Mouse (Mus musculus): ENCODE measurements at regions not wholly inside any gene's neighbourhood (a gene's known extent, or its start where the extent isn't known, plus 50 kb on each side); places are given as distances from the start of the nearest gene placed in this dataset.
"Not testable (repeated sequence)": the region's sequence is repeated elsewhere in the genome, so short reads cannot be mapped to it uniquely, and the experiment has no call there.

DNA sequence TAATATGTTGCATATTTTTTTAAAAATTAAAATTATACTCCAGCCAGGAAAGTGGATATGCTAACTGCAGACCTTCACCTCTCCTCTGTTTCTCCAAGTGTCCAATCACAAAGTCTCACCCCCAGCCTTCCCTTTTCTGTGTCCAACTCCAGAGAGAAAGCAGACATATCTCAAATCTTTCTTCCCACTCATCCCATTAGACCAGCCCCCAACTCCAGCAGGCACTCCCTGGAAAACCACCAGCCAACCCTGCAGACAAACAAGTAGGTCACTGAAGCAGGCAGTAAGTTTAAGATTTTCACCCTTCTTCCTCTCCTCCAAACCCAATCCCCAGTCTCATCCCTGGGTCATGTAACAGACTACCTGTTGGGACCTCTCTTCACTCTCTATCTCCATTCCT, 94.2 kb upstream of the Ptgfr start:
- DNase-seq (ENCODE audit: low spot score in 2 of 2) = no peak

DNA sequence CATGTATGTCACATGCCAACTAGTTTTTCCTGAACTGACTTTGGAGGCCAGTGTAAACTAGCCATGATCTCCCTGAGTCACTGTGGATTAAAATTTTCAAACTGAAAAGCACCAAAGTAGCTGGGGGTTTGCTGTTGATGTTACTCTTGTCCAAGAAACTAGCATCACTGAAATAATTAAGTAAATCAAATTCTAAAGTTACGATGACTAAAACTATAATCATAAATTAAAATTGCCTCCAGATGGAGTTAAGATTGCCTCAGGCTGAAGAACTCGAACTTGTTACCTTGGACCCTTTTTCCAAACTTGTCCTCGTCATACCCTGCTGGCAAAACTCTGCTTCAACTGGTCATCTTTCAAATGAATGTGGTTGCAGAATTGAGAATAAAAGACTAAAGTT, 93.7 kb upstream of the Ptgfr start:
- DNase-seq (ENCODE audit: low spot score in 2 of 2) = no peak

DNA sequence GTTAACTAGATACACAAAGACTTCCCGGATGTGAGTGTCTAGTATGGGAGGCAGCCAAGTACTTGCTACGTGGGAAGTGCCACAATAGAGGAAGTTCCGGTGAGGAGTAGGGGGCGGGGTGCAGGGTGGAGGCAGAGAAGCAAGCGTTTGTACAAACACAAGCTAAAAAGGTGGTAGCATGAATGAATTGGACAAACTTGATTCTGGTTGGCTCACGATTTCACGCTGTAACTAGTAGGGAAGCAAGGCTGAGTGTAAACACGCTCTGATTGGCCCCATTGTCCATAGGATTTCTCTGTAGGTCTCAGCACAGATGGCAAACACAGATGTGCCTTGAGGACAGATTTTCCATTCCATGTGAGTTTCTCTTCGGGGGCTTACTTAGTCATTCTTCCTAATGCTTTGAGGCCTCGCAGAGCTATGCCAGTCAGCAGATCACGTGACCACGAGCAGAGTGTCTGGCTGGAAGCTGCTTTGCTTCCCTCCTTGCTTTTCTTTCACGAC, 76.6 kb upstream of the Ptgfr start:
- no peak for DNase-seq (ENCODE audit: low spot score in 2 of 2)

DNA sequence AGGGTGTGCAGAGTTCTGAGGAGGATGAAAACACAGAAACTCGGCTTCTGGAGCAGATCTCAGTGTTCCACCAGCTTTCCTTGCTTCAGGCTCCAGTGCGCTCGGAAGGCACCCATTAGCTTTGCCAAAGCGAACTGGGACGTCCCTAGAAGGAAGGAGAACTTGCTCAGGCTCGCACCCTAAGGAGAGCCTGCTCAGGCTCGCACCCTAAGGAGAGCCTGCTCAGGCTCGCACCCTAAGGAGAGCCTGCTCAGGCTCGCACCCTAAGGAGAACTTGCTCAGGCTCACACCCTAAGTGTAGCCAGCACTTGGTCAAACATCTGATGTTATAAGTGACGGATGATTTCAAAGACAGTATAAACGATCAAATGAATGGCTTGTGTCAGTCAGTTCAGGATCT, 74.9 kb upstream of the Ptgfr start:
- not testable (repeated sequence) for DNase-seq (ENCODE audit: low spot score in 2 of 2)

DNA sequence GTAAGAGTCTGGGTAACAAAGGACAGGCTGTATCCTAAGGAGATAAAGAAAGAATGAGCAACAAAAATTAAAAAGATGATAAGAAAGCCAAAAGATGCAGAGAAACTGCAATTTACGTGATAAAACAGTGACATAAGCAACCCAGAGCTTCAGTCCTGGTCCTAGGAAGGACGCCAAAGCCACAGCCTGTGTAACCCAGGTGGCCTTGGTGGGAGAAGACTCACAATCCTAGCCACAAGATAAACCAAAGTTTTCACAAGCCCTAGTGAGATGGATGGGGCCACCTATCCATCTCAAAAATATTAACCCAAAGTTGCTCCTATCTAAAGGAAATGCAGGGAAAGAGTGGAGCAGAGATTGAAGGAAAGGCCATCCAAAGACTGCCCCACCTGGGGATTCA, 73.4 kb upstream of the Ptgfr start:
- DNase-seq (ENCODE audit: low spot score in 2 of 2) = no peak

DNA sequence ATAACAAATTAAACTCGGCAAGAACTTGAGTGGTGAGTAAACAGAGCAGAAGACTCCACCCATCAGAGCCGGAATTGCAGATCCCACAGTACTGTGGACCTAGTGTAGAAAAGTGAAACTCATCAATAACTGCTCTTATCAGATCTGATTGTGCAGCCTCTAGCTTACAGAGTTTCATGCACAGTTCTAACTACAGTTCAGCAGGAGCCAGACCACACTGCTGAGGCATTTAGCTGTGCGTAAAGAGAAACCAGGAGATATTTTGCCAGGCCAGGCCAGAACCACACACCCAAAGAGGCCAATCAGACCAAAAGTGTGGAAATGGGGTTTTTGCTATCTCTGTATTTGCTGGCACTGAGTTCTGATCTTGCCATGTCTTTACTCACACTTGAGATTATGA, 71.9 kb upstream of the Ptgfr start:
- no peak for DNase-seq (ENCODE audit: low spot score in 2 of 2)

DNA sequence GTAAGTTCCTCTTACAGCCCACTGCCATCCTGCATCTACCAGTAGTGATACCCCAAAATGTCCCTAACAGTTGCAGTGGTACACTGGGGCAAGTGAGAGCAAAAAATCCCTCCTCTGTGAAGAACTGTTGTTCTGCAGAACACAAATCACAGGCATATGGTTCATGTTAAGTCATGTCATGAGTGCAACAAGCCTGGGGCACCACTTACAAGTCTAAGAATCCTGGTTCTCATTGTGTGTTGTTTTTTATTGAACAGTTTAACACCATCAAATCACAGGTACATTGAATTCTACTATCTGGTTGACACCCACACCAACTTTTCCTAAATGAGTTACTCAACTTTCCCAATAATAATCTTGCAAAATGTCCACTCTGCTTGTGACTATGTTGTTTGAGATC, 71.5 kb upstream of the Ptgfr start:
- DNase-seq (ENCODE audit: low spot score in 2 of 2) = no peak

DNA sequence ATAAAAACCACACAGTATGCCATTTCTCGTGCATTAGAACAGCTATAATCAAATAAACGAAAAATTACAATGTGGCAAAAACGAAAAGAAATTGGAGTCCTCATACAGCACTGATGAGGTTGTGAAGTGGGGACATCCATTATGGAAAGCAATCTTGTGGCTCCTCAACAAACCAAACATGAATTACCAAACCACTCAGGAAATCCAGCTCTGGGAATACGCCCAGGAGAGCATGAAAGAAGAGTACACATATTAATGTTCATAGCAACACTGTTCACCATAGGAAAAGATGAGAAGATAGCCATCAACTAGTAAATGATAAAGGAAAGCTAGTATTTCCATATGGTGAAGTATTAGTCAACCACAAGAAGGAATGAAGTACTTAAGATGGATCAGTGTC, 68.3 kb upstream of the Ptgfr start:
- no peak for DNase-seq (ENCODE audit: low spot score in 2 of 2)

DNA sequence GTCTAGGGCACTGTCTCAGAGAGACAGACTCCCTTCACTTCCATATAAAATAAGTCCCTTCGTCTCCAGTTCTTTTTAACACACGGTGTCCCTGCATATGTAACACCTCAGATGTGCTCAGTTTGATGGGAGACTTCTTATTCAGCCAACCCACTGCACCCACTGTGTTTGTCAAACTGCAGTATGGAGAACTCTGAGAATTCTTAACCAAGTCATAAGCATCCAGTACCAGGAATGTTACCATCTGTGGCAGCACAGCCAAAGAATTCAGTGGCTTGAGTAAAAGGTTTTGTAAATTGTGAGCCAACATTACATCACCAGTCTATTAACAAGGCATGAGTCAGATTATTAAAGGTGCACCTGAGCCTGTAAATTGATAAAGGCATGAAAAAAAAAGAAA, 65.7 kb upstream of the Ptgfr start:
- DNase-seq (ENCODE audit: low spot score in 2 of 2) = peak in 1 of 2 experiments; percentile 9

DNA sequence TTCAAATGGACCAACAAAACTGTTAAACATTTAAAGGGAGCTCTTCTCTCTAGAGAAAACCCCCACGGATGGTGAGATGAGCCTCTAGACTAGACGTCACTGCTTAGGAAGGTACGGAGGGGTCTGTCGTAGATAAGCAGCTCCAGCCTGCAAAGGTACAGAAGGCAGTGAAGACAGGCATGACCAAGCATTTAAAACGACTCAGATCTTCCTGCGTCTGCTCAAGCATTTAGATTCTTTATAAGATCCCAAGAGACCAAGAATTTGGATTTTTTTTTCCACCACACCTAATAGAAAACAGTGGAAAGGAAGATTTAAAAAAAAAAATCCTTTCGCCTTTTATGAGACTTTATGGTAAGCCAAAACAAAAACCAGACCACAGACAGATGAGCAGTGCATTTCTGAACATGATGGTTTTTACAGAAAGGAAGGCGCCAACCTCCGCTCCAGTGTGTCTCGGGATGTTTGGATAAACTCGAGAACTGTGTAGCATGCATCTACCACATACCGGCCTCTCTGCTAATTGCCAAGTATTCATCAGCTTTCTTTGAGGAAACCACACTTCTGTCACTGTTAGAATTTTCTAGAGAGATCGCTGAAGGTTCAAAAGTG, 64.9 kb upstream of the Ptgfr start:
- DNase-seq (ENCODE audit: low spot score in 2 of 2) = no peak

DNA sequence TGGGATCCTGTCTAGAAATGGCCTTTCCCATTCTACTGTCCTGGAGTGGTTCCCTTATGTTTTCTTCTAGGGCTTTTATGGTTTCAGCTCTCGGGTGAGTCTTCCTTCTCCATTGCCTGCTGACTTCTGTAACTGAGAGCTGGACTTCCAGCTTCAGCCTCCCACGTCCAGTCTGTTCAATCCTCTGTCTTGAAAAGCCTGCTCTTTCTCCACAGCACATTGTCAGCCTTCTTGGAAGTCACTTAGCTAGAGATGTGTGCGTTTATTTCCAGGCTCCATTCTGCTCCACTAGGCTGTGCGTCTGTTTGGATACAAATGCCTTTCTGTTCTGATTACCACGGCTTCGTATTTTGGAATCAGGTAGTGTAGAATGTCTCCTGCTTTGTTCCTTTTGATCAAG, 62.2 kb upstream of the Ptgfr start:
- peak in 1 of 2 experiments; percentile 23 for DNase-seq (ENCODE audit: low spot score in 2 of 2)

DNA sequence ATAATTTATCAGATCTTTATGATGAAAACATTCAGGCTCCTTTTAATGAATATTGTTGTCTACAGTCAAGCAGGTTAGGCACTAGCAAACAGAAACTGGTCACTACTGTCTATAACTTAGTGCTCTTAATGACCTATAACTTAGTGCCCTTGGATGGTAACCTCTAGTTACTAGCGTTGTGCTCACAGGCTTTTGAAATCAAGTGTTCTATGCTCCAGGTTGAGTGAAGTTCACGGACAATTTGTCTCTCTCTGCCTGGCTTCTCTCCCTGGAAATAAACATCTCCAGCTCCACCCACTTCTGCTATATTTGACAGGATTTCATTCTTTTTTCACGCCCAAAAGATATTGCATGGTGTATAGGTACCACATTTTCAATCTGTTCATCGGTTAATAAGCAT, 61.7 kb upstream of the Ptgfr start:
- DNase-seq (ENCODE audit: low spot score in 2 of 2) = no peak

DNA sequence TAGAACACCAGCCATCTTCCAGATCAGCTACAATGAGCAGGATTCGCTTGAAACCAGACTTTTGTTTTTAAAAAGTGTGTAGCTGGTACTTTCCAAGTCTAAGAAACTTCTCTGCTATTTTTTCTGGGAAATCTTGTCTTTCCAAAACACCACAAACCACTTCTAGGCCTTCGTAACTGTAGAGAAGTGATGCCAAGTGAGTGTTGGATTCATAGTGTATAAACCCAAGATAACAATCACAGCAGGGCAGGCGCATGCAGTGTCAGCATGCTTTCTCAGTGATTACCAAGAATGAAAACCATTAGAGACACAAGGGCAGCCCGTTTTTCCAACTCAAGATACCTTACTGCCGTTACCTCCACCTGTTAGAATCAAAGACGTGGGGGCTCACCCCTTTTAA, 58.9 kb upstream of the Ptgfr start:
- no peak for DNase-seq (ENCODE audit: low spot score in 2 of 2)

DNA sequence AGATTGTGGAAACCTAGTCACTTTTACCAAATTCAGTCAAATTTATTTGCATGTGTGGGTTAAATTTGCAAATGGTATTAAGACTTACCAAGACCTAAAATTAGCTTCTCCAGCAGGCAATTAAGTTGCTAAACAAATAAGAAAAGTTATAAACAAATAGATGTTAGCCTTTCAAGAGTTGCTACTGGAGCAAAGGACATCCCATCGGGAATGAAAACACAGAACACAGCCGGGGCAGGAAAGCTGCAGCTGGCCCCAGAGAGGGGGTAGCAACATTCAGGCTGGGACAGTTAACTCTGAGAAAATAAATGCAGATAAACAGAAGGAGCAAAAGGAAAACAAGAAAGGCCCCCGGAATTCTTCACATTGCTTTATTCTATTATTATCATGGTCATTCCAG, 57.3 kb upstream of the Ptgfr start:
- peak in 1 of 2 experiments; percentile 14 for DNase-seq (ENCODE audit: low spot score in 2 of 2)

DNA sequence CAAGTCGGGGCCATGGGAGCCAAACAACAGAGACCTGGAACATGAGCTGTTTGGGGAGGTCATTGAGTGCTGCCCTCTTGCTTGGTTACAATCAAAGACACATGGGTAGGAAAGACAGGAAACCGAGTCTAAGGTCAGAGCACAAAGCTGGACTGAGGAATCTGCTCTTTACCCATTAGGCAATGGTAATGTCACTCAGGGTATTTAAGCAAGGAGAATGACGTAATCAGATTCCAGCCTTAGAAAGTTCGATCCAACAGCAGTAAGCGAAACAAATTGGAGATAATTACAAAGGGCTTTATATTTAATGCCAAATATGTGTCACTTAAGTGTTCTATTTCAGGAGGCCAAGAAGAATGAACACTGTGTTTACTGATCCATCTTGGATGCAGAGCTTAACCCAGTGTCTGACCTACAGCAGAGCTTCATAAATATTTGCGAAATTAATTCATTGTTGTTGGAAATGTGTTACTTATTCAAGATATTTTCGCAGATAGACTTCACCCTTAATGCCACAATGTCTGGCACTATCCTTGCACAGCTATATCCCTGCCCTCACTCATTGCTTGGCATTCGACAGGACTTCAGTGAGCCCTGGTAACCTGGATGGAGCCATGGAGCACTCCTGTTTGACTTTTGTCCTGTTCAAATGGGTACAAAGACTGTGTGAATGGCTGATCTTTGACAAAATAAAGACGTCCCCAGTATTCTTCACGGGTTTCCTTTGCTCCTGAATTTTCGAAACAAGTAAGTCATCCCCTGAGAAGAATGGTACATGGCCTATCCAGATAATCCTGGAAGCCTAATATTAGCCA, 56.2 kb upstream of the Ptgfr start:
- DNase-seq (ENCODE audit: low spot score in 2 of 2) = no peak

DNA sequence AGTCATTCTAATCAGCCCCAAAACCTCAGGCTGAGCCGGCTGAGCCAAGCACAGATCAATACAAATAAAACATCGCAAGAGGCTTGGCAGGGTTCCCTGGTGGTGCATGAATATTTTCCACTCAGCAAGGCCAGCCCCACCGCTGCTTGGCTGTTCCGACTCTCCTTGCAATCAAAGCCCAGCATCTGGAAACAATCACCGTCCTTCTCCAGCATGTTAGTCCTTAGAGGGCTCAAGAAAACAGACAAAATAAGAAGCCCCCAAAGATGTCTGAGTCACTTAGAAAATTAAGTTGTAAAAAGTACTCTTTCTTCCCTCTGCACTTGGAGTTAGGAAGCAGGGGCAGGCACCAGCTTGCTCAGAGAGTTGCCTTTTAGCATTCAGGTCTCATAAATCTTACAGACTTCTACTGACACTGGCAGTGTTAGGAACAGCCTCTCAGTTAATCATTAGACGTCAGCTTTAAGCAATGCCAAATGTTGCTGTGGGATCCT, 54.4 kb upstream of the Ptgfr start:
- peak; percentile 8 to 53 for DNase-seq (ENCODE audit: low spot score in 2 of 2)

DNA sequence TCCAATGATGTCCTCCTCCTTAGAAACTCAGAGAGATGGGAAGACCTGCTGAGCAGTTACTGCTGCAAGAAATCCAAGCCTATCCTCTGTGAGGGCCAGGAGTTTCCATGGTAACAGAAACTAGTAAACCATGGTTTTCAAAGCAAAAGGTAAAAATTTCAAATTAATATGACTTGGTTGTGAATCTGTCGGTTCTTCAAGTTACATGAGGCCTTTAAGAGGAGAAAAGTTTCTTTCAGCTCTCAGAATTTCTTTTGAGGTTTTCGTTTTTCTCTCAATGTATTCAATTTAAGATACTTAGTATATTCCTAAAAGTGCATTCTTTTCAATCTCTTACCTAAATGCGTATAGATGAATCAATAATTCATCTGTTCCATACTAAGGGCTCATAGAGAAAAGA, 53.9 kb upstream of the Ptgfr start:
- no peak for DNase-seq (ENCODE audit: low spot score in 2 of 2)

DNA sequence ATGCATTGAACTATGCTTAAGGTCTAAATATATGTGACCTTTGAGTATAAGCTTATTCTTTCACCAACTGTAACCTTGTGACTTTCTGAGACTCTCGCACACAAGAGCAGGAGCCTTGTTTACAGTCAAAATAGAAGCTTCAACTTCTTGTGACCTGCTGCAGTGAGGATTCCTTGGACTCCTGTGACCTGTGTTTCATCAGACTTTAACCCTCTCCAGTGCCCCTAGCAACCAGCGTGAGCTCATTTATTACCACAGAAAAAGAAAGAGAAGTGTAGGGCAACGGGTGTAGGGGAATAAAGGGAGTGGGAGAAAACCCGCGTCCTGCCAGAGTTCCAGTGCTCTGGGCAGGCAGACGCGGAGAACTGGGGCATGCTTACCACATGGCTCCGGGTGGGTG, 52.3 kb upstream of the Ptgfr start:
- DNase-seq (ENCODE audit: low spot score in 2 of 2) = no peak
